Mouse (Mus musculus) hindbrain, postnatal 0 days (tissue): ENCODE measurements around the gene Chst11. TPM values are rescaled to one million over a fixed set of nuclear protein-coding genes. Genes with fewer than 3 reads are reported as not detected.

Source experiments
- ATAC-seq: fragments of 200-750 bp; cut with Nextera tagmentation; 2 replicates; pipeline ENCODE4 v1.8.0; 2017; ENCODE audit warnings: mild to moderate bottlenecking, moderate TSS enrichment, moderate library complexity
- DNase-seq: peaks from one replicate; pipeline ENCODE4 v3.0.0-alpha.2; 2015; ENCODE audit warnings: low spot score
- H3K27ac ChIP-seq: fragments of 300-500 bp; sonication (generic); 2 replicates; pipeline ENCODE4 v1.5.1; 2014; ENCODE audit warnings: mild to moderate bottlenecking
- H3K27me3 ChIP-seq: fragments of 300-500 bp; sonication (generic); 2 replicates; pipeline ENCODE4 v1.6.1; 2014; ENCODE audit warnings: low read length, mixed read lengths; ENCODE audit not compliant: insufficient read depth
- H3K36me3 ChIP-seq: fragments of 300-500 bp; sonication (generic); 2 replicates; pipeline ENCODE4 v1.6.1; 2014; ENCODE audit warnings: low read length, mixed read lengths; ENCODE audit not compliant: insufficient read depth
- H3K4me1 ChIP-seq: fragments of 300-500 bp; sonication (generic); 2 replicates; pipeline ENCODE4 v1.6.1; 2014; ENCODE audit warnings: antibody characterized with exemption, low read length, mixed read lengths; ENCODE audit not compliant: insufficient read depth
- H3K4me2 ChIP-seq: fragments of 300-500 bp; sonication (generic); 2 replicates; pipeline ENCODE4 v1.6.1; 2014; ENCODE audit warnings: low read depth, mild to moderate bottlenecking, low read length, moderate library complexity, mixed read lengths
- H3K4me3 ChIP-seq: fragments of 300-500 bp; sonication (generic); 2 replicates; pipeline ENCODE4 v1.5.1; 2014; ENCODE audit warnings: low read length
- H3K9ac ChIP-seq: fragments of 300-500 bp; sonication (generic); replicated peaks from 2 replicates; pipeline ENCODE4 v1.6.1; 2014; ENCODE audit warnings: mild to moderate bottlenecking, low read length, moderate library complexity, mixed read lengths
- H3K9me3 ChIP-seq: fragments of 300-500 bp; sonication (generic); 2 replicates; pipeline ENCODE4 v1.6.1; 2016; ENCODE audit warnings: low read length, mixed read lengths
- CTCF ChIP-seq: IDR thresholded peaks from 2 replicates; pipeline ENCODE4 v1.5.1; 2016; ENCODE audit warnings: antibody characterized with exemption, control low read depth, low read depth
- WGBS: fragments of 180-500 bp; shearing (Covaris S2); extraction: QIAGEN DNeasy Blood & Tissue Kit; methylation state at CpG from one replicate; pipeline ENCODE4 v1.1.7; 2014; 5-methylcytosine and 5-hydroxymethylcytosine counted together
- polyA plus RNA-seq: library from polyadenylated mRNA; unstranded; fragments of >200 nt; fragmentation: Nextera tagmentation; extraction: Ambion mirVana; gene quantifications from 2 replicates; pipeline ENCODE4 v1.2.1, GENCODE M21; 2015
- total RNA-seq: library from RNA; depleted of rRNA; stranded (reverse); fragments of >200 nt; gene quantifications from 2 replicates; pipeline ENCODE4 v1.2.3, GENCODE M21; 2014

The Chst11 gene
- total and polyA plus RNA-seq, 2 experiments from 2014 or later = 2.9 to 22.3 TPM

GRCm38 (mm10) chr10:83000169-83000568 is 14.9 kb downstream of the Chst11 start:
- H3K4me2 ChIP-seq = no peak overlapping the region
- WGBS = 87% methylated on average over 5 of the region's 5 CpGs
- H3K4me3 ChIP-seq = no peak overlapping the region
- H3K9ac ChIP-seq = no peak overlapping the region
- no peaks in the 10 kb centered on the region for H3K9me3 ChIP-seq
- H3K36me3 ChIP-seq = no peaks in the 10 kb centered on the region
- no peak for DNase-seq
- TF ChIP-seq CTCF = no peak
- no peak for ATAC-seq
- no peaks in the 10 kb centered on the region for H3K4me1 ChIP-seq
- no peak overlapping the region for H3K27ac ChIP-seq
- H3K27me3 ChIP-seq = no peaks in the 10 kb centered on the region

GRCm38 (mm10) chr10:83000721-83001120 is 15.4 kb downstream of the Chst11 start:
- H3K9ac ChIP-seq = no peak overlapping the region
- no peaks in the 10 kb centered on the region for H3K9me3 ChIP-seq
- no peaks in the 10 kb centered on the region for H3K4me1 ChIP-seq
- ATAC-seq (no peak), DNase-seq (no peak)
- H3K36me3 ChIP-seq = no peaks in the 10 kb centered on the region
- no peak overlapping the region for H3K4me2 ChIP-seq
- no peak overlapping the region for H3K27ac ChIP-seq
- no peak for TF ChIP-seq CTCF
- no peaks in the 10 kb centered on the region for H3K27me3 ChIP-seq
- no peak overlapping the region for H3K4me3 ChIP-seq
- 96% methylated on average over 2 of the region's 2 CpGs for WGBS

DNA sequence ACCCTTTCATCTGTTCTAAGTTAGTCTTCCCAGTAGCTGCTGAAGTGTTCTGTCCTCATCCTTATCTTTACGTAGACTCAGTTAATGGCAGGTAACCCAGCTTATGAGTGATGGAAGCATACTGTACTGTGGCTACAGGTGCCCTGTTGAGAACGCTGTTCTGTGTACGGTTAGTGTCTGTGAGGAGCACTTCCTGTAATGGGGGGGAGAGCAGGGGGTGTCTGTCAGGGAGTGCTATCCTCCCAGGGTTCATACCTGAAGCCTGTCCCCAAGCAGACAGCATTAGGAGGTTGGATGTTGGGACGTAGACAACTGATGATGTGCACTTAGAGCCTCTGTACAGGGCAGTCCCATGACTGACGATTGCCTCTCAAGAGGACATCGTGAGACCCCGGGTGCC is 18.6 kb downstream of the Chst11 start:
- Histone ChIP-seq H3K4me1 (no peaks in the 10 kb centered on the region), H3K9ac (no peak overlapping the region), H3K36me3 (no peaks in the 10 kb centered on the region), H3K9me3 (no peaks in the 10 kb centered on the region), H3K27ac (no peak overlapping the region), H3K27me3 (no peaks in the 10 kb centered on the region), H3K4me2 (no peak overlapping the region), H3K4me3 (no peak overlapping the region)
- no peak for DNase-seq
- no peak for ATAC-seq
- TF ChIP-seq CTCF = no peak
- 92% methylated on average over 7 of the region's 7 CpGs for WGBS

GRCm38 (mm10) chr10:83004389-83004788 is 19.1 kb downstream of the Chst11 start:
- ATAC-seq = no peak
- 80% methylated on average over 9 of the region's 9 CpGs for WGBS

DNA sequence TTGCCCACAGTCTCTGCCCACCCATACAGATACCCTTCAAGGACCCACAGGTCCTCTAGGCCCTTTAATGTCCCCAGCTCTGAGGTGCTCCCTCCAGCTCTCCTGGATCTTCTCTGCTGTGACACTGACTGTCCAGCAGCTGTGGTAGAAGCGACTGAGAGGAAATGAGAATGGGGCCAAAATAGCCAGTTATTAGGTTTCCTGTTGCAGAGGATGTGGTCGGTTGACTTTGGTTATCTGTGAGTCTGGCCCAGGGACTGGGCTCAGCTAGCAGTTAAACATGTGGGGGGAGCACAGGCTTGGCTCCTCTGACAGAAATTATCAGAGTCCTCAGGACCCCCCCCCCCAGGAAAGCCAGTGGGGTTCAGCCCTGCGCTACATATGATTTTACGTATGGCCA is 19.7 kb downstream of the Chst11 start:
- H3K9ac ChIP-seq = no peak overlapping the region
- H3K36me3 ChIP-seq = no peaks in the 10 kb centered on the region
- no peaks in the 10 kb centered on the region for H3K4me1 ChIP-seq
- ATAC-seq = no peak
- WGBS = 97% methylated on average over 4 of the region's 4 CpGs
- no peak overlapping the region for H3K27ac ChIP-seq
- H3K9me3 ChIP-seq = no peaks in the 10 kb centered on the region
- no peak overlapping the region for H3K4me3 ChIP-seq
- DNase-seq = no peak
- H3K4me2 ChIP-seq = no peak overlapping the region
- no peaks in the 10 kb centered on the region for H3K27me3 ChIP-seq
- no peak for TF ChIP-seq CTCF

More at GRCm38 (mm10) chr10:83004389-83004788, 19.1 kb downstream of the Chst11 start:
- DNase-seq = no peak
- Histone ChIP-seq H3K9me3 (no peaks in the 10 kb centered on the region), H3K4me1 (no peaks in the 10 kb centered on the region), H3K9ac (no peak overlapping the region), H3K27me3 (no peaks in the 10 kb centered on the region), H3K4me3 (no peak overlapping the region), H3K4me2 (no peak overlapping the region), H3K27ac (no peak overlapping the region), H3K36me3 (no peaks in the 10 kb centered on the region)
- TF ChIP-seq CTCF = no peak

DNA sequence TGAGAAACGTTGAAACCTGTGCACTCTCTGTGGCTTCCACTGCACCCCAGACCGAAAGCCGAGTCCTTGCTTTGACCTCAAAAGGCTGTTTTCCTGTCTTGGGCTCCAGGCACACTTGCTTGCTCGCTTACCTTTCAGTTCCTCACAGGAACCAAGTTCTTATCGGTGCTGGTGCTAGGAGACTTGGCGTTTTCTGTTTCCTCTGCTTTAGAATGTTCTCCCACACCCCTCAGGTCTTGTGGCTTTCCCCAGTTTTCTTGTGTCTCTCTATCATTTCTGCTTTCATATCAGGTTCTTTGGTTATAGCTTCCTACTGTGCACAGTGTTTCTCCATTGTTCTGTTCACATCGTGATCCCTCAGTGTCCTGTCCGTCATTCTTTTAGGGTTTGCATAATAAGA is 21.0 kb downstream of the Chst11 start:
- no peak for ATAC-seq

DNA sequence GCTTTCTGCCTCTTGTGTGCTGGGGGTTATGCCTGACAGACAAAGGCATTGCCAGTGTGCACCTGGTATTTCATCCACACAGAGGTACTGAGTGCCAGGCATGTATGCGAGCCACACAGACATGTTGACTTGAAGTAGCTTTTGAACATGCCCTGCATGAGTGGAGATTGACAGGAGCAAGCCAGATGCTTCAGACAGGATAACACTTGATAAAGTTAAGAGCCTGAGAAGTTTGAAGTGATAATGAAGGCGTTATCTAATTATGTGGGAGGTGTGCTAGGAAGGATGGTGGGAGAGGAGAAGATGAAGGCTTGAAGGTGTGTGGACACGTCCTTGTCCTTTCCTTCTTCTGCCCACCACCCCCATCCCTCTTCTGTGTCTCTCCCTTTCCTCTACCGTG is 28.7 kb downstream of the Chst11 start:
- Histone ChIP-seq H3K9me3 (no peaks in the 10 kb centered on the region), H3K27ac (no peak overlapping the region), H3K36me3 (no peaks in the 10 kb centered on the region), H3K4me3 (no peak overlapping the region), H3K4me2 (no peak overlapping the region), H3K9ac (no peak overlapping the region), H3K4me1 (no peaks in the 10 kb centered on the region), H3K27me3 (no peaks in the 10 kb centered on the region)
- DNase-seq = no peak
- 89% methylated on average over 4 of the region's 4 CpGs for WGBS
- TF ChIP-seq CTCF = no peak
- no peak for ATAC-seq

More for the DNA sequence above, 21.0 kb downstream of the Chst11 start:
- no peak for TF ChIP-seq CTCF
- H3K27ac ChIP-seq = no peak overlapping the region
- H3K4me1 ChIP-seq = no peaks in the 10 kb centered on the region
- no peaks in the 10 kb centered on the region for H3K36me3 ChIP-seq
- H3K4me2 ChIP-seq = no peak overlapping the region
- H3K27me3 ChIP-seq = no peaks in the 10 kb centered on the region
- 82% methylated on average over 8 of the region's 8 CpGs for WGBS
- no peak overlapping the region for H3K9ac ChIP-seq
- H3K9me3 ChIP-seq = no peaks in the 10 kb centered on the region
- H3K4me3 ChIP-seq = no peak overlapping the region
- DNase-seq = no peak
